Mouse (Mus musculus): ENCODE data around the gene Olfr149.
"Not testable (repeated sequence)": the region's sequence is repeated elsewhere in the genome, so short reads cannot be mapped to it uniquely, and the experiment has no call there.

Olfr149 gene

GRCm38 (mm10) chr9:39707017-39707416, at the start of gene Olfr149:
Gene Olfr149, minus strand, starts transcription at chr9:39707117.
- DNase-seq (ENCODE audit: low spot score): no peak

GRCm38 (mm10) chr9:39746428-39746827, 39.5 kb upstream of the Olfr149 start:
- DNase-seq (ENCODE audit: low spot score): no peak

- DNase-seq (ENCODE audit: low spot score): no peak
Measured at GRCm38 (mm10) chr9:39745949-39746348, 39.0 kb upstream of the Olfr149 start, which contains the start of gene Olfr967. Gene Olfr967, plus strand, starts transcription at chr9:39746249.

- no peak for DNase-seq (ENCODE audit: low spot score)
Measured at GRCm38 (mm10) chr9:39740741-39741140, 33.8 kb upstream of the Olfr149 start.

- no peak for DNase-seq (ENCODE audit: low spot score)
Measured at GRCm38 (mm10) chr9:39730678-39731077, 23.8 kb upstream of the Olfr149 start, which contains the start of gene Olfr150. Gene Olfr150, plus strand, starts transcription at chr9:39730978.

GRCm38 (mm10) chr9:39711053-39711452, 4.1 kb upstream of the Olfr149 start, which contains the start of gene Olfr965:
Gene Olfr965, plus strand, starts transcription at chr9:39711353.
- no peak for DNase-seq (ENCODE audit: low spot score)

DNA sequence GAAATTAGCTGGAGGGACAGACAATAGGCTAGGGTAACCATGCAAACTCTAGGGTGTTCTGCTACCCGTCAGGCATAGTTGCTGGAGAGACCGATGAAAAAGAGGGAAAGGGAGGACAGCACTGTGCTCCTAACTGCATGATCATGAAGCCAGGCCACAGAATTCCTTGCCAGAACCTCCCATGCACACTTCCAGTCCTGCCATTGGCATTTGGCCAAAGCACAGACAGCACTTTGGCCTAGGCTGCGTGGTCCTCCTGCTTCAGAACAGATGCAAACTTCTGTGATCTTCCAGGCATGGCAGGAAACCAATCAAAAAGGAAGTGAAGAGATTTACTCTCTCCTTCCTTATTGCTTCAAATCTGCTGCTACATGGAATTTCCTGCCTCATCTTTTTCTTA, 2.0 kb upstream of the Olfr149 start:
- no peak for DNase-seq (ENCODE audit: low spot score)

GRCm38 (mm10) chr9:39701123-39701522, 5.8 kb downstream of the Olfr149 start:
- DNase-seq (ENCODE audit: low spot score): not testable (repeated sequence)

GRCm38 (mm10) chr9:39679280-39679679, 27.6 kb downstream of the Olfr149 start:
- DNase-seq (ENCODE audit: low spot score): no peak

DNA sequence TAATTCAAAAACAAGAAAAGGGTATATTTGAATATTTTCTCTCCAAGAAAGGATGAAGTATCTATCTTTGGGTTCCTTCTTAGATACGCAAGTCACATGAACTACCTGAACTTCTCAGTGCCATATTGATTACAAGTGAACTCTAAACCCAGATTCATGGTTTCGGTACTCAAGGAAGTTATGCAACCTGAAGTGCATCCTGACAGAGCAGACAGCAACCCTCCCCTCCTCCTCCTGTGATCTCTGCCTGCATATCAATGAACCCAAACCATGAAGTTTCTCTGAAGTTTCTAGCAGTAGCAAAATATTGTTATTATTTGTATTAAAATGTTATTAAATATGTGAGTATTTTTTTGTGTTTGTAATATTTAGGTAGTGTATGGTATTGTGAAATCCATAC, 28.4 kb downstream of the Olfr149 start:
- DNase-seq (ENCODE audit: low spot score): no peak

DNA sequence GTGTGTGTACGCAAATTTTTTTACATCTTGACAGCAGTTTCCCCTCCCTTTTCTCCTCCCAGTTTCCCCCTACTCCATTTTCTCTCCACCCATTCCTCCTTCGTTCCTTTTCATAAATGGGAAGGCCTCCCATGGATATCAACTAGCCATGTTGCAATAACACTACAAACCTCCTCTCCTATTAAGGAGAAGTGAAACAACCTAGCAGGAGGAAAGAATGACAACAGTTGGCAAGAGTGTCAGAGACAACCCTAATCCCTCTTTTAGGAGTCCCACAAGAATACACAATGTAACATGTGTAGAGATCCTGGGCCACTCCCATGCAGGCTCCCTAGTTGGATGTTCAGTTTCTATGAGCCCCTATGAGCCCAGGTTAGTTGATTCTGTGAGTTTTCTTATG, 32.1 kb downstream of the Olfr149 start:
- no peak for DNase-seq (ENCODE audit: low spot score)

DNA sequence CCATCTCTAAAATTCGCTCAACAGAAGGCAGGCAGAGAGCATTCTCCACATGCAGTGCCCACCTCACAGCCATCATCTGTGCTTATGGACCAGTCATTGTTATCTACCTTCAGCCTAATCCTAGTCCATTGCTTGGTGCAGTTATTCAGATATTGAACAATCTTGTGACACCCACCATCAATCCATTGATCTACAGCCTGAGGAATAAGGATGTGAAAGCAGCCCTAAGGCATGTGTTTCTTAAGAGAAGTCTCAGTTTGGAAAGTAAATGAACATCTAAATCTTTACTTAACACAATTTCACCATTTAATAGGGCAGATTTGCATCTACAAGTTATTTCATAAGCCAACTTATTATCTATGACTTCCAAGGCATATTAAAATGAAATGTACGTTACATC, 37.2 kb downstream of the Olfr149 start:
- no peak for DNase-seq (ENCODE audit: low spot score)

- DNase-seq (ENCODE audit: low spot score): no peak
Measured at GRCm38 (mm10) chr9:39666905-39667304, 40.0 kb downstream of the Olfr149 start, which contains the start of gene Olfr963. Gene Olfr963, plus strand, starts transcription at chr9:39667205.

GRCm38 (mm10) chr9:39654756-39655396, 52.0 kb downstream of the Olfr149 start:
- DNase-seq (ENCODE audit: low spot score): no peak
